ENCODE assay signal across 23 mouse cellular contexts in the genomic region with DNA sequence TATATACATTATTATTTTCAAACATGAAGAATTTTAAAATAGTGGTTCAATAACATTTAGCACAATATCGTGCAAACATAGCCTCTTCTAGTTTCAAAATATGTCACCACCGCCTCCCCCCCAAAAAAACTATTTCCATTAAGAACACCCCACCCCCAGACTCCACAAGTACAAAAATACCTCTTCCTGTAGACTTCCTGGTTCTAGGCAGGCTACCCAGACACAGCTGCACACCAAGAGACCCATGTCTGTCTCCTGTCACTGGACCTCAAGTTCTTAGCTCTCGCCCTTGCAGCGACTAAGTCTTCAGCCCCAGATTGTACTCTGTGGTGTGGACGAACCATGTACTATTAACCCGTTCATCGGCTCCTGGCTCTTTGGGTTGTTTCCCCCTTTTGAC. TPM values are rescaled to one million over a fixed set of nuclear protein-coding genes. Genes with fewer than 3 reads are reported as not detected.
"Had no signal": no experiment of that assay in that cellular context is flagged by ENCODE, and none has a peak within 500 bp of the region (broad histone marks: within the 10 kb centered on the region; RNA-seq: fewer than 3 reads in every experiment).

No protein-coding gene starts in this region.

- H3K4me2 ChIP-seq: kidney, embryonic 15.5 days; limb, embryonic 13.5 days; liver, embryonic 12.5 days; liver, embryonic 15.5 days; lung, embryonic 15.5 days; midbrain, embryonic 12.5 days; midbrain, embryonic 15.5 days; neural tube, embryonic 12.5 days; neural tube, embryonic 15.5 days; stomach, embryonic 15.5 days had no signal

- H3K9me3 ChIP-seq: kidney, embryonic 15.5 days; limb, embryonic 10.5 days; liver, embryonic 12.5 days; liver, embryonic 15.5 days; lung, embryonic 15.5 days; midbrain, embryonic 12.5 days; midbrain, embryonic 15.5 days; neural tube, embryonic 12.5 days; neural tube, embryonic 15.5 days; stomach, embryonic 15.5 days had no signal

- ATAC-seq: liver, embryonic 12.5 days; midbrain, embryonic 15.5 days had no signal

- H3K27ac ChIP-seq: kidney, embryonic 15.5 days; limb, embryonic 10.5 days; limb, embryonic 13.5 days; liver, embryonic 12.5 days; liver, embryonic 15.5 days; lung, embryonic 15.5 days; midbrain, embryonic 12.5 days; midbrain, embryonic 15.5 days; neural tube, embryonic 12.5 days; neural tube, embryonic 15.5 days; stomach, embryonic 15.5 days had no signal

- H3K9ac ChIP-seq: kidney, embryonic 15.5 days; limb, embryonic 13.5 days; liver, embryonic 12.5 days; liver, embryonic 15.5 days; lung, embryonic 15.5 days; midbrain, embryonic 12.5 days; midbrain, embryonic 15.5 days; neural tube, embryonic 12.5 days; neural tube, embryonic 15.5 days; stomach, embryonic 15.5 days had no signal

- H3K27me3 ChIP-seq: kidney, embryonic 15.5 days; limb, embryonic 13.5 days; liver, embryonic 12.5 days; liver, embryonic 15.5 days; lung, embryonic 15.5 days; midbrain, embryonic 15.5 days; neural tube, embryonic 12.5 days; neural tube, embryonic 15.5 days; stomach, embryonic 15.5 days had no signal

- H3K36me3 ChIP-seq: kidney, embryonic 15.5 days; limb, embryonic 10.5 days; limb, embryonic 13.5 days; liver, embryonic 12.5 days; liver, embryonic 15.5 days; lung, embryonic 15.5 days; midbrain, embryonic 12.5 days; midbrain, embryonic 15.5 days; neural tube, embryonic 12.5 days; neural tube, embryonic 15.5 days; stomach, embryonic 15.5 days had no signal

- H3K4me3 ChIP-seq: kidney, embryonic 15.5 days; limb, embryonic 10.5 days; limb, embryonic 13.5 days; liver, embryonic 12.5 days; liver, embryonic 15.5 days; lung, embryonic 15.5 days; midbrain, embryonic 12.5 days; midbrain, embryonic 15.5 days; neural tube, embryonic 12.5 days; neural tube, embryonic 15.5 days; stomach, embryonic 15.5 days had no signal

- DNase-seq: kidney, postnatal 10 days; kidney, postnatal 36 days; liver; lung, adult 18-20 months; lung, postnatal 10 days; lung, postnatal 36 days; right cerebral cortex, adult 18-20 months; right cerebral cortex, postnatal 14 days; right cerebral cortex, postnatal 4 days; thymus, postnatal 25 days had no signal

RNA-seq across cellular contexts. Expression of gene Noxa1, which starts 26.0 kb away (rescaled TPM):
- total RNA-seq: layer of hippocampus, postnatal 14 days; left cerebral cortex, postnatal 25 days had no signal
- polyA plus RNA-seq: midbrain, embryonic 12.5 days; midbrain, embryonic 15.5 days; neural tube, embryonic 12.5 days; neural tube, embryonic 15.5 days had no signal

RNA-seq across cellular contexts. Expression of gene Entpd8, which starts 40.9 kb away (rescaled TPM):
- total RNA-seq: layer of hippocampus, postnatal 14 days; left cerebral cortex, postnatal 25 days had no signal
- polyA plus RNA-seq: limb, embryonic 10.5 days; limb, embryonic 13.5 days; midbrain, embryonic 12.5 days; midbrain, embryonic 15.5 days; neural tube, embryonic 12.5 days; neural tube, embryonic 15.5 days had no signal
